Mouse (Mus musculus) embryonic fibroblast, embryonic 13.5 days (primary cell): ENCODE data around the gene Dpf3.

Experiments
- CTCF ChIP-seq: IDR thresholded peaks from 2 replicates; pipeline ENCODE4 v1.5.1; 2011; ENCODE audit warnings: mild to moderate bottlenecking, control low read depth, low read length, moderate library complexity, borderline replicate concordance; ENCODE audit not compliant: insufficient read depth
- POLR2A ChIP-seq: IDR thresholded peaks from 2 replicates; pipeline ENCODE4 v1.6.1; 2011; ENCODE audit warnings: low read depth, mild to moderate bottlenecking, control low read depth, low read length, moderate library complexity

DNA sequence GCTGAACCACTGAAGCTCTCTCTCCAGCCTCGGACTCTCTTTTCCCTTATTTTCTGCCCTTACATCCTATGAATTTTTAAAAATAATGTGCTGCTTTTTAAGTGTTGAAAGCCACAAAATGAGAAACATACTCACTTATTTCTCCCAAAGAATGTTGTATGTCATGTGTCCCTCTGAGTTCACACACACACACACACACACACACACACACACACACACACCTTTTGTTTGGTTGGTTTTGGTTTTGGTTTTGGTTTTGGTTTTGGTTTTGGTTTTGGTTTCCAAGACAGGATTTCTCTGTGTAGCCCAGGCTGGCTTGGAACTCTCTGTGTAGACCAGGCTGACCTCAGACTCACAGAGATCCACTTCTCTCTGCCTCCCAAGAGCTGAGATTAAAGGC lies 37.0 kb downstream of the Dpf3 start:
- no peak for TF ChIP-seq POLR2A
- TF ChIP-seq CTCF, result no peak
